Mouse (Mus musculus): Measurements from ENCODE around the gene Garnl3.

DNA sequence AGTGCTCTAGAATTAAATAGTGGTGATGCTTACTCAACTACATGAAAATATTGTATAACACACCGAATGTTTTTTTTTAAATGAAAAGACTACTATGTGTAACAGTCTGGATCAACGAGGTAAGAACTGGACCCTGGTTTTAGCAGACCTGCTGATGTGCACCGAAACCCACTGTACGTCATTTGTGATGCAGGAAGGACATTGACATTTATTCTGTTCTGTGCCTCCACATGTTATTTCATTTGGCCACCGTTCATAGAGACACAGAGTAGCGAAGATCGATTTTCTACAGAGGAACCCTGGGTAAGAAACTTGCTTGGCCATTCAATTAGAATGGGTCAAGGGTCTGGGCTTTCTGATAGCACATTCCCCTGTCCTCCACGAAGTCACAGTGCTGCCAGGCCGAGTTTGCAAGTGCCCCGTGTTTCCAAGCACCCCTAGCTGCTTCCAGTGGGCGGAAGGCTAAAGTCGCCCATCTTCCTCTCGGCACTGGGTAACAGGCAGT lies 165.2 kb downstream of the Garnl3 start:
- no peak for TF ChIP-seq CTCF (IDR thresholded peaks at IDR 0.05; ENCODE audit: borderline replicate concordance, control insufficient read depth, extremely low read depth, insufficient read depth, low read length, poor library complexity)
- no peak for TF ChIP-seq POLR2A (IDR thresholded peaks at IDR 0.05; ENCODE audit: control insufficient read depth, extremely low read depth, insufficient read depth, low read length, poor library complexity)

All from thymus, adult 2 months (tissue).